Mouse (Mus musculus) midbrain, postnatal 0 days (tissue): Measurements from ENCODE around the gene Gprasp1. TPM values are rescaled to one million over a fixed set of nuclear protein-coding genes. Genes with fewer than 3 reads are reported as not detected.
A peak's percentile ranks its signal among the peaks of the same experiment; 100 is the strongest.
"Not testable (repeated sequence)": the region's sequence is repeated elsewhere in the genome, so short reads cannot be mapped to it uniquely, and the experiment has no call there.

Experiments used
- ATAC-seq: fragments of 200-750 bp; cut with Nextera tagmentation; 2 replicates; pipeline ENCODE4 v1.8.0; 2017; ENCODE audit warnings: moderate number of reproducible peaks, mild to moderate bottlenecking, moderate TSS enrichment, moderate library complexity; ENCODE audit not compliant: low FRiP score
- DNase-seq: peaks from one replicate; pipeline ENCODE4 v3.0.0-alpha.2; 2015; ENCODE audit warnings: low spot score
- H3K27ac ChIP-seq: fragments of 300-500 bp; sonication (generic); 2 replicates; pipeline ENCODE4 v1.5.1; 2014; ENCODE audit warnings: low read depth, mild to moderate bottlenecking, low read length, mixed read lengths
- H3K27me3 ChIP-seq: fragments of 300-500 bp; sonication (generic); 2 replicates; pipeline ENCODE4 v1.6.1; 2014; ENCODE audit warnings: low read length, control low read depth, mixed read lengths; ENCODE audit not compliant: insufficient read depth
- H3K36me3 ChIP-seq: fragments of 300-500 bp; sonication (generic); 2 replicates; pipeline ENCODE4 v1.6.1; 2014; ENCODE audit warnings: low read length, control low read depth, mixed read lengths; ENCODE audit not compliant: insufficient read depth
- H3K4me1 ChIP-seq: fragments of 300-500 bp; sonication (generic); 2 replicates; pipeline ENCODE4 v1.6.1; 2014; ENCODE audit warnings: mild to moderate bottlenecking, control low read depth, antibody characterized with exemption, low read length, mixed read lengths; ENCODE audit not compliant: insufficient read depth
- H3K4me2 ChIP-seq: fragments of 300-500 bp; sonication (generic); 2 replicates; pipeline ENCODE4 v1.6.1; 2014; ENCODE audit warnings: low read depth, mild to moderate bottlenecking, low read length, mixed read lengths; ENCODE audit not compliant: poor library complexity, severe bottlenecking
- H3K4me3 ChIP-seq: fragments of 300-500 bp; sonication (generic); 2 replicates; pipeline ENCODE4 v1.5.1; 2014; ENCODE audit warnings: low read depth, mild to moderate bottlenecking, low read length, moderate library complexity
- H3K9ac ChIP-seq: fragments of 300-500 bp; sonication (generic); replicated peaks from 2 replicates; pipeline ENCODE4 v1.6.1; 2014; ENCODE audit warnings: mild to moderate bottlenecking, low read length, moderate library complexity, mixed read lengths; ENCODE audit not compliant: poor library complexity, severe bottlenecking
- H3K9me3 ChIP-seq: fragments of 300-500 bp; sonication (generic); 2 replicates; pipeline ENCODE4 v1.6.1; 2016; ENCODE audit warnings: low read length, control low read depth
- CTCF ChIP-seq: IDR thresholded peaks from 2 replicates; pipeline ENCODE4 v1.5.1; 2016; ENCODE audit warnings: antibody characterized with exemption, mild to moderate bottlenecking
- WGBS: fragments of 180-500 bp; shearing (Covaris S2); extraction: QIAGEN DNeasy Blood & Tissue Kit; methylation state at CpG from one replicate; pipeline ENCODE4 v1.1.7; 2014; 5-methylcytosine and 5-hydroxymethylcytosine counted together
- polyA plus RNA-seq: library from polyadenylated mRNA; unstranded; fragments of >200 nt; fragmentation: Nextera tagmentation; extraction: Ambion mirVana; gene quantifications from 2 replicates; pipeline ENCODE4 v1.2.1, GENCODE M21; 2015
- total RNA-seq: library from RNA; depleted of rRNA; stranded (reverse); fragments of >200 nt; gene quantifications from 2 replicates; pipeline ENCODE4 v1.2.3, GENCODE M21; 2014

Gprasp1 gene
- total and polyA plus RNA-seq, 2 experiments from 2014 or later, result 301 to 378 TPM

- Histone ChIP-seq H3K36me3 (no peaks in the 10 kb centered on the region), H3K9ac (no peak overlapping the region), H3K9me3 (no peaks in the 10 kb centered on the region), H3K27me3 (no peaks in the 10 kb centered on the region; the same call in 1 of the 2 replicates), H3K4me1 (no peaks in the 10 kb centered on the region), H3K4me3 (no peak overlapping the region), H3K4me2 (no peak overlapping the region), H3K27ac (no peak overlapping the region)
- TF ChIP-seq CTCF, result no peak
- no peak for ATAC-seq
- 91% methylated on average over 2 of the region's 2 CpGs for WGBS
- no peak for DNase-seq
These were observed 3.6 kb upstream of the Gprasp1 start for GRCm38 (mm10) chrX:135738730-135739520.

- ATAC-seq (peak; percentile 66), DNase-seq (peak; percentile 39)
- WGBS, result 26% methylated on average over 7 of the region's 7 CpGs
These were observed 473 bp downstream of the Gprasp1 start for GRCm38 (mm10) chrX:135743056-135743355.

GRCm38 (mm10) chrX:135745376-135745775, 2.8 kb downstream of the Gprasp1 start:
- H3K27me3 ChIP-seq, H3K4me1 ChIP-seq, H3K4me2 ChIP-seq, H3K9me3 ChIP-seq, ATAC-seq, H3K4me3 ChIP-seq, DNase-seq, H3K27ac ChIP-seq, H3K36me3 ChIP-seq, H3K9ac ChIP-seq: not testable (repeated sequence)
- 88% methylated on average over 3 of the region's 3 CpGs for WGBS

More at GRCm38 (mm10) chrX:135743056-135743355, 473 bp downstream of the Gprasp1 start:
- H3K9ac ChIP-seq, result peak overlapping the region; percentile 81
- H3K36me3 ChIP-seq, result no peaks in the 10 kb centered on the region
- H3K9me3 ChIP-seq, result no peaks in the 10 kb centered on the region
- H3K4me3 ChIP-seq, result peak overlapping the region; percentile 56
- H3K27ac ChIP-seq, result peak overlapping the region; percentile 88
- no peaks in the 10 kb centered on the region; the same call in 1 of the 2 replicates for H3K27me3 ChIP-seq
- no peaks in the 10 kb centered on the region for H3K4me1 ChIP-seq
- H3K4me2 ChIP-seq, result peak overlapping the region; percentile 46
- TF ChIP-seq CTCF, result peak; percentile 50

- Histone ChIP-seq H3K9me3 (no peaks in the 10 kb centered on the region), H3K4me3 (no peak overlapping the region), H3K4me1 (no peaks in the 10 kb centered on the region), H3K27me3 (no peaks in the 10 kb centered on the region), H3K4me2 (no peak overlapping the region), H3K9ac (no peak overlapping the region), H3K27ac (no peak overlapping the region), H3K36me3 (no peaks in the 10 kb centered on the region; the same call in 1 of the 2 replicates)
- TF ChIP-seq CTCF, result peak; percentile 83
- WGBS, result 3% methylated on average over 2 of the region's 2 CpGs
- ATAC-seq (peak; percentile 71), DNase-seq (peak; percentile 66)
These were observed 10.3 kb downstream of the Gprasp1 start for GRCm38 (mm10) chrX:135752832-135753231.

- H3K4me2 ChIP-seq, result no peak overlapping the region
- no peak for ATAC-seq
- TF ChIP-seq CTCF, result peak; percentile 75
- no peaks in the 10 kb centered on the region for H3K4me1 ChIP-seq
- no peaks in the 10 kb centered on the region for H3K27me3 ChIP-seq
- no peak overlapping the region for H3K4me3 ChIP-seq
- H3K36me3 ChIP-seq, result no peaks in the 10 kb centered on the region
- H3K9me3 ChIP-seq, result no peaks in the 10 kb centered on the region
- H3K9ac ChIP-seq, result no peak overlapping the region
- DNase-seq, result peak; percentile 53
- H3K27ac ChIP-seq, result no peak overlapping the region
These were observed 19.2 kb downstream of the Gprasp1 start for GRCm38 (mm10) chrX:135761707-135762106.

- 81% methylated on average over 2 of the region's 3 CpGs for WGBS
- no peak for ATAC-seq
These were observed 25.6 kb downstream of the Gprasp1 start for GRCm38 (mm10) chrX:135768043-135768548.

More at GRCm38 (mm10) chrX:135768043-135768548, 25.6 kb downstream of the Gprasp1 start:
- Histone ChIP-seq H3K4me3 (no peak overlapping the region), H3K4me1 (no peaks in the 10 kb centered on the region), H3K4me2 (no peak overlapping the region), H3K27ac (no peak overlapping the region), H3K9ac (no peak overlapping the region), H3K27me3 (no peaks in the 10 kb centered on the region), H3K36me3 (no peaks in the 10 kb centered on the region), H3K9me3 (no peaks in the 10 kb centered on the region)
- no peak for DNase-seq
- no peak for TF ChIP-seq CTCF
